Mouse (Mus musculus) brown adipose tissue, adult 24 weeks (tissue): ENCODE measurements around the gene Pigp. TPM values are rescaled to one million over a fixed set of nuclear protein-coding genes. Genes with fewer than 3 reads are reported as not detected.
A peak's percentile ranks its signal among the peaks of the same experiment; 100 is the strongest.

Source experiments
- H3K27ac ChIP-seq: fragments of 200-500 bp; replicated peaks from 2 replicates; pipeline ENCODE4 v1.5.1; 2012; ENCODE audit warnings: low read depth, mild to moderate bottlenecking, low read length
- H3K4me1 ChIP-seq: fragments of 200-500 bp; 2 replicates; pipeline ENCODE4 v1.6.1; 2012; ENCODE audit warnings: low read length, mixed read lengths; ENCODE audit not compliant: control insufficient read depth, insufficient read depth, insufficient read length
- H3K4me3 ChIP-seq: fragments of 200-500 bp; 2 replicates; pipeline ENCODE4 v1.5.1; 2012; ENCODE audit warnings: low read depth, mild to moderate bottlenecking, low read length, moderate library complexity; ENCODE audit not compliant: insufficient read depth
- polyA plus RNA-seq: library from polyadenylated mRNA; stranded (reverse); fragments of >200 nt; gene quantifications from 2 replicates; pipeline ENCODE4 v1.2.4, GENCODE M21; 2012; ENCODE audit not compliant: missing spikeins, insufficient read depth, insufficient read length

The Pigp gene
- polyA plus RNA-seq, 1 experiment: 109 TPM

DNA sequence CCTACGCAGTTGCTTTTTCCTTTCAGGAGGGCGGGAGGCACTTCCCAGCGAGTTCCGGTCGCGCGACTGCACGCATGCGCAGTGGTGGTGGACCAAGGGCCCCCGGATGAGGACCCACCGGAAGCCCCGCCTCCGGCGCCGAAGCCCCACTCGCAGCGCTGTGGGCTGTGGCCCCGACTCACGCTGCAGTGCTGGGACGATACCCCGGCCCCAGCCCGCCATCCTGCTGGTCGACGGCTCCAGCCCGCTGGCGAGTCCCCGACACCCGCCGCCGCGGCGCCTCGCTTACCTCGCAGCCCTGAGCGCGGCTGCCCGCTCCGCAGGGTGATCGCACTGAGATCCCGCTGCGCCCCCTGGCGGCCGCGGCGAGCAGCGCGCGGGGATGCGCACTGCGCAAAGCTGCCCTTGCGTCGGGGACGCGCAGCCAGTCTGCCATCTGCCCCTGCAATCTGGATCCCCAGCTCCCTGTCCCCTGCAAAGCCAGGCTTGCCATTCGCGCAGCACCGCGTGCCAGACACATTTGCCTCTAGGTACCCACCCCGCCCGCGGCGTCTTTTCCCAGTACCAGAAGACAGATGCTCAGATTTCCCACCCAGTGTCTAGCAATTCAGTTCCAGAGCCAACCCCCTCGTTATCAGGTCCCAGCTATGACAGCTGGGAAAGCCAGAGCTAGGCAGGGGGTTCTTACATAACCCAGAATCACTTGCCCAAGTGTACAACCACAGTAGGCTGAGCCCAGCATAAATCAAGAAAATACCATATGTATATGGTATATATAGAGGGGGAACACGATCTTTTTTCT is 58.2 kb downstream of the Pigp start, which contains the start of gene Hlcs:
TSS of gene Hlcs (minus strand) at position 343 of the 802 bp plus-strand sequence.
- peak within 1 kb of the TSS; percentile 99 for H3K27ac ChIP-seq
- peak within 1 kb of the TSS; percentile 99 for H3K4me3 ChIP-seq

GRCm38 (mm10) chr16:94312663-94313228 is 58.9 kb downstream of the Pigp start:
- H3K4me1 ChIP-seq: peaks cover 7% of the 10 kb centered on the region
- peak overlapping the region; percentile 99 for H3K27ac ChIP-seq

More for the DNA sequence above, 58.2 kb downstream of the Pigp start, which contains the start of gene Hlcs:
- peaks cover 3% of the 10 kb centered on the region; the same call in 1 of the 2 replicates for H3K4me1 ChIP-seq

GRCm38 (mm10) chr16:94311931-94312330 is 59.7 kb downstream of the Pigp start:
- Histone ChIP-seq H3K4me1 (peaks cover 7% of the 10 kb centered on the region), H3K27ac (no peak overlapping the region), H3K4me3 (no peak overlapping the region; the same call in 1 of the 2 replicates)

More at GRCm38 (mm10) chr16:94312663-94313228, 58.9 kb downstream of the Pigp start:
- peak overlapping the region; percentile 99 for H3K4me3 ChIP-seq

DNA sequence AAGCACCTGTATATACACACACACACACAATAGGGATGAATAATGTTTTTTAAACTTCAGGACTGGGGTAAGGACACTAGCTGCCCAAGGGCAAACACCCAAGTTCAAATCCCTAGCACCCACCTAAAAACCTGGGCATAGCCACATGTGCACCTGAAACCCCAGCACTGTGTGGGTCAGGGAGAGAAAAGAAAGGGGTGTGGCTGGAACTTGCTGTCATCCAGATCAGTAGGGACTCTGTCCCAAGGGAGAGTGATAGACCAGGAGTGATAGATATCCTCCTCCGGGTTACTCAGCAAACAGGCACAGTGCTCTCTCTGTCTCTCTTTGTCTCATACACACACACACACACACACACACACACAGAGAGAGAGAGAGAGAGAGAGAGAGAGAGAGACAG is 60.2 kb downstream of the Pigp start:
- no peak overlapping the region for H3K27ac ChIP-seq
- peaks cover 7% of the 10 kb centered on the region for H3K4me1 ChIP-seq
- no peak overlapping the region for H3K4me3 ChIP-seq

DNA sequence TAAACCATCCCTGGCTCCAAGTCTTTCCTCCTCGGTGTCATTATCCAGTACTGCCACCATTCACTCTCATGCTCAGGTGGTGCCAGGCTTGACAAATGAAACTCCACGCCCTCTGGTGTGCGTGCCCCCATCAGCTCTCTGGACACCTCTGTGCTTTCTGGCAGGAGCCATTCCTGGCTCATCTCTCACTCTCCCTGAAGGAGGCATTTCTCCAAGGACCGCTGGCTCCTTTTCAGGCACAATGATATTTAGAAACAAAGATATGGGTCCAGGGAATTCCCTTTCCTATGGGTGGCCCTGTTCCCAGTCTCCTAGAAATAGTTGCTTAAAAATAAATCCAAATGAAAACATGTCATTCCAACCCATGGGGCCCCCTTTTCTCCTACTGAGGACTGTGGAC is 62.6 kb downstream of the Pigp start:
- Histone ChIP-seq H3K27ac (no peak overlapping the region), H3K4me1 (peaks cover 7% of the 10 kb centered on the region), H3K4me3 (no peak overlapping the region)

Other genes starting within 250 kb of the Pigp start
- 3.7 and 6.6 TPM in 2 replicates for gene Hlcs, start 58.3 kb downstream of the Pigp start, polyA plus RNA-seq
- 1.3 and 2.5 TPM in 2 replicates for gene Ripply3, start 43.4 kb downstream of the Pigp start, polyA plus RNA-seq
- gene Ttc3, start 1.2 kb downstream of the Pigp start, polyA plus RNA-seq: 13.1 and 18.5 TPM in 2 replicates
- 12.1 and 19.1 TPM in 2 replicates for gene Vps26c, start 155.0 kb upstream of the Pigp start, polyA plus RNA-seq
- gene Dyrk1a, start 198.2 kb upstream of the Pigp start, polyA plus RNA-seq: 16.0 and 18.9 TPM in 2 replicates